Mouse (Mus musculus): ENCODE data around the gene Hemk1. TPM values are rescaled to one million over a fixed set of nuclear protein-coding genes. Genes with fewer than 3 reads are reported as not detected.

Gene Hemk1
- polyA plus RNA-seq, 1 experiment: 22.0 TPM

GRCm38 (mm10) chr9:107303121-107303820 is 34.9 kb downstream of the Hemk1 start:
- Histone ChIP-seq H3K4me1 (ENCODE audit: control insufficient read depth, insufficient read depth, low read length) (peaks cover 6% of the 10 kb centered on the region), H3K27me3 (ENCODE audit: control insufficient read depth, insufficient read depth, low read length) (no peaks in the 10 kb centered on the region), H3K36me3 (ENCODE audit: control insufficient read depth, insufficient read depth, low read length) (no peaks in the 10 kb centered on the region), H3K4me3 (ENCODE audit: control insufficient read depth, low read depth, low read length) (no peak overlapping the region), H3K27ac (ENCODE audit: control insufficient read depth, insufficient read depth, low read depth, low read length) (no peak overlapping the region)
- TF ChIP-seq CTCF (IDR thresholded peaks at IDR 0.05; ENCODE audit: control insufficient read depth, insufficient read depth, insufficient replicate concordance, low read depth, low read length): no peak
- no peak for TF ChIP-seq POLR2A (IDR thresholded peaks at IDR 0.05; ENCODE audit: control insufficient read depth, low read depth, low read length)

GRCm38 (mm10) chr9:107302592-107302991 is 35.6 kb downstream of the Hemk1 start:
- TF ChIP-seq POLR2A (IDR thresholded peaks at IDR 0.05; ENCODE audit: control insufficient read depth, low read depth, low read length): no peak
- Histone ChIP-seq H3K4me3 (ENCODE audit: control insufficient read depth, low read depth, low read length) (no peak overlapping the region), H3K27ac (ENCODE audit: control insufficient read depth, insufficient read depth, low read depth, low read length) (no peak overlapping the region), H3K27me3 (ENCODE audit: control insufficient read depth, insufficient read depth, low read length) (no peaks in the 10 kb centered on the region), H3K4me1 (ENCODE audit: control insufficient read depth, insufficient read depth, low read length) (peaks cover 10% of the 10 kb centered on the region), H3K36me3 (ENCODE audit: control insufficient read depth, insufficient read depth, low read length) (no peaks in the 10 kb centered on the region)

GRCm38 (mm10) chr9:107301554-107302331 is 36.4 kb downstream of the Hemk1 start:
- Histone ChIP-seq H3K4me3 (ENCODE audit: control insufficient read depth, low read depth, low read length) (no peak overlapping the region), H3K27ac (ENCODE audit: control insufficient read depth, insufficient read depth, low read depth, low read length) (no peak overlapping the region), H3K27me3 (ENCODE audit: control insufficient read depth, insufficient read depth, low read length) (no peaks in the 10 kb centered on the region), H3K4me1 (ENCODE audit: control insufficient read depth, insufficient read depth, low read length) (peaks cover 12% of the 10 kb centered on the region), H3K36me3 (ENCODE audit: control insufficient read depth, insufficient read depth, low read length) (no peaks in the 10 kb centered on the region)
- TF ChIP-seq POLR2A (IDR thresholded peaks at IDR 0.05; ENCODE audit: control insufficient read depth, low read depth, low read length) (no peak), CTCF (IDR thresholded peaks at IDR 0.05; ENCODE audit: control insufficient read depth, insufficient read depth, insufficient replicate concordance, low read depth, low read length) (no peak)

GRCm38 (mm10) chr9:107300224-107300973 is 37.8 kb downstream of the Hemk1 start:
- no peaks in the 10 kb centered on the region for H3K36me3 ChIP-seq (ENCODE audit: control insufficient read depth, insufficient read depth, low read length)
- no peak overlapping the region for H3K4me3 ChIP-seq (ENCODE audit: control insufficient read depth, low read depth, low read length)
- no peaks in the 10 kb centered on the region for H3K27me3 ChIP-seq (ENCODE audit: control insufficient read depth, insufficient read depth, low read length)
- H3K4me1 ChIP-seq (ENCODE audit: control insufficient read depth, insufficient read depth, low read length): peaks cover 15% of the 10 kb centered on the region
- no peak overlapping the region for H3K27ac ChIP-seq (ENCODE audit: control insufficient read depth, insufficient read depth, low read depth, low read length)
- TF ChIP-seq CTCF (IDR thresholded peaks at IDR 0.05; ENCODE audit: control insufficient read depth, insufficient read depth, insufficient replicate concordance, low read depth, low read length) (no peak), POLR2A (IDR thresholded peaks at IDR 0.05; ENCODE audit: control insufficient read depth, low read depth, low read length) (no peak)

GRCm38 (mm10) chr9:107299783-107300182 is 38.4 kb downstream of the Hemk1 start:
- Histone ChIP-seq H3K36me3 (ENCODE audit: control insufficient read depth, insufficient read depth, low read length) (no peaks in the 10 kb centered on the region), H3K27ac (ENCODE audit: control insufficient read depth, insufficient read depth, low read depth, low read length) (no peak overlapping the region), H3K4me3 (ENCODE audit: control insufficient read depth, low read depth, low read length) (no peak overlapping the region), H3K4me1 (ENCODE audit: control insufficient read depth, insufficient read depth, low read length) (peaks cover 15% of the 10 kb centered on the region), H3K27me3 (ENCODE audit: control insufficient read depth, insufficient read depth, low read length) (no peaks in the 10 kb centered on the region)
- TF ChIP-seq CTCF (IDR thresholded peaks at IDR 0.05; ENCODE audit: control insufficient read depth, insufficient read depth, insufficient replicate concordance, low read depth, low read length) (no peak), POLR2A (IDR thresholded peaks at IDR 0.05; ENCODE audit: control insufficient read depth, low read depth, low read length) (no peak)

GRCm38 (mm10) chr9:107298876-107299275 is 39.3 kb downstream of the Hemk1 start:
- Histone ChIP-seq H3K4me3 (ENCODE audit: control insufficient read depth, low read depth, low read length) (no peak overlapping the region), H3K27me3 (ENCODE audit: control insufficient read depth, insufficient read depth, low read length) (no peaks in the 10 kb centered on the region)

More at GRCm38 (mm10) chr9:107298876-107299275, 39.3 kb downstream of the Hemk1 start:
- H3K4me1 ChIP-seq (ENCODE audit: control insufficient read depth, insufficient read depth, low read length): peaks cover 15% of the 10 kb centered on the region
- H3K27ac ChIP-seq (ENCODE audit: control insufficient read depth, insufficient read depth, low read depth, low read length): no peak overlapping the region
- TF ChIP-seq POLR2A (IDR thresholded peaks at IDR 0.05; ENCODE audit: control insufficient read depth, low read depth, low read length) (no peak), CTCF (IDR thresholded peaks at IDR 0.05; ENCODE audit: control insufficient read depth, insufficient read depth, insufficient replicate concordance, low read depth, low read length) (no peak)
- no peaks in the 10 kb centered on the region for H3K36me3 ChIP-seq (ENCODE audit: control insufficient read depth, insufficient read depth, low read length)

All from testis, adult 2 months (tissue).